Mouse (Mus musculus) cerebellum, adult 9-10 months (tissue): Measurements from ENCODE around the gene Fam78b.

Experiments used
- DNase-seq: peaks from one replicate; pipeline ENCODE4 v3.0.0; 2022

The Fam78b gene

DNA sequence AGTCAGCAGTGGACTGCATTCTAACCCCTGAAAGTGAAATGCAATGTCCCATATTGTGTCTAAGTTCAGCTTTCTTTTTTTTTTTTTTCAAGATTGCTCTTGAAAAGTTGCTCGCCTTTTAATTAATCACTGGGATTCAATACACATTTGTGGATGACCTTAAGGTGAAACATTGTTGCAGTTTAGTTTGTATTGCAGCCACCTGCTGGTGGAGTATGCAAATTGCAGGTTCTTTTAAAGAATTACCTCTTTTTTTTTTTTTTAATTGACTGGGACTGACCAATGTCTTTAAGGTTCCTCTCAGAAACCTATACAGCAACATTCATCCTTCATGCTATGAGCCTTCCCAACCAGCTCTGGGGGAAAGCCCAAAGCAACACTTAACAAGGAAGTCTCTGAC is 33.2 kb downstream of the Fam78b start:
- no peak for DNase-seq

DNA sequence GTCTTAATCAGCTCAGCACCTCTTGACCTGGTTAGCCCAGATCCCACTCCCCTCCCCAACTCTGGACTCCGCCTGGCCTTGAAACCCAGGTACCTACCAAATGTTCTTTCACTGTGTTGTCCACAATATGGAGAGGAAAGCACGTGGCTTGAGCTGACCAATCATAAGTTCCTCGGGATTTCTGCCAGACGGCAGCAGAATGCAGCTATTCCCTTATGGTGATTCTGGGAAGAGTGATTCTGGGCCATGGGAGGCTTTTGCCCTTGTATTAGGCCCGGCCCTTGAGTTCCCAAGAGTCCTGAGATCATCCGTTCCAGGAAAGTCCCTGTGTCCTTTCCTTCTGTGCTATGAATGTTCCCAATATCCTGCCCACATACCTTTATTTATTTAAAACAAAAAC is 41.3 kb downstream of the Fam78b start:
- DNase-seq = no peak

DNA sequence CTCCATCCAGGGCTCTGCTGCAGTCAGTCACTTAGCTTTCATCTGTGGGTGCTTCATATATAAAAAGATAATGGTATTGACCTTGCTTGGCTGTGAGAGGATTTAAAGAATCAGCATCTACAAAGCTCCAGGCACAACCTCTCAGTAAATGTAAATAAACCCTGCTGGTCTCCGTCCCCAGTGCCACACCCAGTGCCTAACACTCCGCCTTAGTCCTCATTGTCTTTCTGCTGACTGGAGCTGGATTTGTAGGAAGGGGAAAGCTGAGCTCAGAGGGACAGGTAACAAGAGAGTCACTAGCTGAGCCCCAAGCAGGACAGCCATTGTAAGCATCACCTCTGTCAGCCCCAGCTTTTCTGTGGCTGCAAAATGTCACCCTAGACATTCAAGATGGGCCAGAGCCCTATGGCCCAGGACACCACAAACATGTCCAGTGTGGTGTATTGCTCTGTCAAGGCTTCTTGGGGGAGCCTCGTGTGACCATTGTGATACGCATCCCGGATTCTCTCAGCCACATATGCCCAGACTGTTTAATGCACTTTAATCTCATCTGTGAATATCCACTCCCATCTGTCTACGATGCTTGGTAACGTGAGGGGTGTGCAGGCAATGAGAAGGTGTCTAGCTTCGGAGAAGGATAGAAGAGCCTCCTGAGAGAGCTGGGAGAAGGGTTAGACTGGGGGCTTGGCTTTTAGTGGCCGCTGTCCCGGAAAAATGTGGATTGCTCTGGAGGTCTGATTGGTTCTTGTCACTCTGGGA is 45.1 kb downstream of the Fam78b start:
- DNase-seq = no peak

DNA sequence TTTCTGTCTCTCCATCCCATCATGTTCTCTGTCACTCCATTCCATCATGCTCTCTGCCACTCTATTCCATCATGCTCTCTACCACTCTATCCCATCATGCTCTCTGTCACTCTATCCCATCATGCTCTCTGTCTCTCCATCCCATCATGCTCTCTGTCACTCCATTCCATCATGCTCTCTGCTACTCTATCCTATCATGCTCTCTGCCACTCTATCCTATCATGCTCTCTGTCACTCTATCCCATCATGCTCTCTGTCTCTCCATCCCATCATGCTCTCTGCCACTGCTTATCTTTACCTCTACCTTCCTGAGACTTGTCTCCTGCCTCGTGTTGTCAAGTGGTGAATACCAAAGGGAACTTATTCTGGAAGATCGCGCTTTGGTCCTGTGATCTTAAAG is 49.6 kb downstream of the Fam78b start:
- no peak for DNase-seq

DNA sequence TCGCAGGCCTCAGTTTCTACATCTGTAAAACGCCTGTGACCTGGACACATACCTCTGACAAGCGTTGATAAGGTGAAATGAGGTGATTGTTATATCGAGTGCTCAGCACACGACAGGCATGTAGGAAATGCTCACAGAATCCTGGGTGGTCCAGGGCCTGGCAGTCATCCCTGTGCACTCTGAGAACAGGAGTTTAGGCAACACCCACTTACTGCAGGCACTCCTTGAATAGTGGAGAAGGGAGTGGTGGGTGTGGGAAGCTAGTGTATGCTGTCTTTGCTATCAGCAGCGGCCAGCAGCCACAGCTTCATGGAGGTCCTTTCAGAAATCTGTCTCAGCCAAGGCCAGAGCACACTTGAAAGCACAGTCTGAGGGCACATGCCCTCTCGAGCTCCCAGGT is 52.8 kb downstream of the Fam78b start:
- no peak for DNase-seq

DNA sequence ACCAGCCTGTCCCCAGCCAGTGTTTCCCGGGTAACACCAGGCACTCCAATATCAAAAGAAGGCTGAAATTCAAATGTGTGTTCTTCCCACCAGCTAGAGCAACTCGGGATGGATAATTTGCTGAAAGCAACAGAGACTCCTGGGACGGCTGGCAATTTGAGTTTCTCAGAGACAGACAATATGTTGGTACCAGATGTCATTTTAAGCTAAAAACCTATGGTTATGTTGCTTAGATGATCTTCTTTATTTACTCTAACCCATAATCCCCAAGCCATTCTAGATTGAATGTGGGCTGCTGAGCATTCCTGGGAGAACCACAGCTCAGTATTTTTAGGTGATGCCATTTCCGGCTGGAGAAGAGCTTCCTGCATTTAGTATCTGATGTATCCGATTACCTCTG is 56.3 kb downstream of the Fam78b start:
- no peak for DNase-seq

DNA sequence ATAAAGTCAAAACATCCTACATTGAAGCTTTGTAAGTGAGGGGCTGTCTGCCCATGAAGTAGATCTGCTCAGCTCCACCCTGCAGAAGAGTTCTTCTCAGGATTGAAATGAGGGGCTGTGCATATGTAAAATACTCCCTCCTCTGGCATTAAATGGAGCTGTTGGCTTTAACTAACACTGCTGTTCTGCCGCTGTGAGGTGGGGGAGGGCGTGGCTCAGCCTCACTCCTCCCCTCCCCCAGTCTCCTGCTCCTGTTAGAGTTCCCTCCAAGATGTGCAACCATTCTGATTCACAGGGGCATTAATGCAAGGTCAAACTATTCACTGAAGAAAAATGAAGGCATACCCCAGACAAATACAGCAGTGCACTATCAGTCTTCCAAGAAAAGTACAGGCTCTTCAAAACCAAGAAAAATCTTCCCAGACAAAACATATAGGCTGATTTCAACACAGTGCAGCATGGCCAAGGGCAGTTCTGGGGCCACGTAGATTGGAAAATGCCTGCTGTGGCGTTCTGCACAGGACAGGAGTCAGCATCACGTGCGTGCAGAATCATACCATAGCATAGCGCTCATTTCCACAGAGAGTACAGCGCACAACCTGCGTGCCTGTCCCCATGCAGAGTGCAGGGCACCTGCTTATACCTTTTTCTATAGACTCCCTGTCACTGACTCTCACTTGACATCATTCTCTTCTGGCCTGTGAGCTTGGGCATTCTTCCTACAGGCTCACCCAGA is 58.5 kb downstream of the Fam78b start:
- DNase-seq = no peak

DNA sequence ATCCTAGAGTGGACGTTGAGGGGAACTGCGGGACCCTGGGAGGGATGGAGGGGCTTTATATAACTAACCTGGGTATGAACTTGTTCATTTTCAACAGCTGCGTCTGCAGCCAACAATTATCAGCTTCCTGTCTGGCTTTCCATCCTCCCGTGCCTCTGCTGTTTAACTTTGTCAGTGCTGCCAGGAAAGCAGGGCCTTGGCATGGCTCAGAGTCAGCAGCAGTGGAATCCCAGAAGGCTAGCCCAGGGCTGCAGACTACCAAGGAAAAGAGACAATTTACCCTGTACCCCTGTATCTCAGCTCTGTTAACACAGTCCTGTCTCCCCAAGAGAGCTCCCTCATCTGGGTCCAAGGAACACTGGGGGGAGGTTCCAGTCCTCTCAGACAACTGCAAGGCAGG is 62.8 kb downstream of the Fam78b start:
- DNase-seq = peak; percentile 39

DNA sequence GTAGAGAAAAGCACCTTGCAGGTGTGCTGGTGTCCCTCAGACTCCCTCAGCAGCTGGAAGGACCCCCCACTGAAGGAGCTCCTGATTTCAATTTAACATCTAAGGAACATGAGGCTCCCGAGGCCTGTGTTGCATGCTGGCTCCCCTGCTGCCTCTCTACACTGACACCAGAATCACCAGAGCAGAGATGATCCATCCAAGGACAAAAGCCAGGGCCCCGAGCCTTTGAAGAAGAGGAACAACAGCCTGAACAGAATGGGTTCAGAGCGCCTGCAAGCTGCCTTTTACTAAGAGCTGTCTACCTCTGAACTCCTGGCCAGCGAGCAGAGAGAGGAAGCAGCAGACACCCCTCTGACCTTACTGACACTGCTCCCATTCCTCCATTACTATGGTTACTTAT is 64.3 kb downstream of the Fam78b start:
- DNase-seq = peak; percentile 43

DNA sequence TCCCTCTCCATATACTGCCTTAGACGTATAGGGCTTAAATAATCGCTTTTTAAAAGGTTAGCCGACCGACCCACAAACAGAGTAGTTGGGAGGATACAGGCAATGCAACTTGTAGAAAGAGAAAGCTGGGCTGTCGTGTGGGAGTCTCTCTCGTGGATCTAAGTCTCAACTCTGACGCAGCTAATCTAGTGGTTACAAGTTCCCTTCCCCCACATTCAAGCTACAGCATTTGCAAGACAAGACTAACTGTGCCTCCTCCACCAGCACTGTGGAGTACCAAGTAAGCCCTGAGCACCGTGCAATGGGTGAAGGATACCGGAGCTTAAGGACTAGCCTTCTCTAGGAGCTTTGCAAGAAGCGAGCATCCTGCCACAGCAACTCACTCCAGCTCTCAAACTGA is 64.8 kb downstream of the Fam78b start:
- no peak for DNase-seq

DNA sequence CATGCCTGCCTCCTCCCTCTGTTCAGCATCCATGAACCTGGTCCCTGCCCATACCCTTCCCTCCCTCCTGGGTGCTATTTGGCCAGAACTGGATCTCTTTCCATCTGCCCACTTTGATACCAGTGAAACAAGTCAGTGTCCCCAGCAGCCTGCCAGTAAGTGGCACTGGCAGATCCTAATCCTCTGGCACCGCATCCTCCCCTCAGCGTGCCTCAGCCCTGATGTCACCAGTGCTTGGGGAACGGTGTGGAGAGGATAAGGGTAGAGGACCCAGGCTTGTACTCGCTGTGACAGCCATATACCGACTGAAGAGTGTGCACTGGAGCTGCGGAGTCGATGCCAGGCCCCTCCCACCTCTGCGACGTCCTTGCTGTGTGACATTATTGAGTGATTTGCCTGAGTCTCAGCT is 65.7 kb downstream of the Fam78b start:
- peak; percentile 89 for DNase-seq

DNA sequence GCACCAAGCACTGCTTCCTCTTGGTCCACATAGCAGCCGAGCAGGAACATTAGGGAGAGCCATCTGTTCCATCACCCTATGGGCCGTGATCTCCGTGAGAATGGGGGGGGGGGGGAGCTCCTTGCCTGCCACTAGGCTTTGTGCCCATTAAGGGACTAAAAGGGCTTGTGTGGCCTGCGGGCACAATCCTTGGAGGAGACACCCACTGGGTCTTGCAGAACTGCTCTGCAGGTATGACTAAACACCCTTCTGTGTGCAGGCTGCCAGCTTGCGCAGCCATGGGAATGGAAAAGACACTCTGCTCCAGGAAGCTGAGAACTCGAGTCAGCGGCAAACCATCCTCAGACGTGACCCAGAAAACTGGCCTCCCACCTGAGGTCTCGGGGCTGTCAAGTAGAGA is 68.5 kb downstream of the Fam78b start:
- peak; percentile 75 for DNase-seq

DNA sequence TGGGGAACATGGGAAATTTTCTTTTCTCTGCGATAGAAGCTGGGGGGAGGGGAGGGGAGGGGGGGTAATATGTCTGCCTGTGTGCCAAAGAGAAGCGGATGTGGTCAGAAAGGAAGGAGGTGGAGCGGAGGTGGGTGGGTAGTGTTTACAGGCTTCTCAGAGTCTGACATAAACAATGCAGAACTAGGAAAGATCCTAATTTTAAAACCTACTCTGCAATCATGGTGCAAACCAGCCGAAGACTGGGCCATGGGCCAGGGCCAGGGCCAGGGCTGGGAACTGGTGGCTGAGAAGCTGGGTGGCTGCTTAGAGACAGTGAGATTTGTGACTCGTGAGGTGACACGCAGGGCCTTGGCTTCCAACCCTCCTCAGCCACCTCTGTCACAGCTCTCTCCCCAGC is 69.1 kb downstream of the Fam78b start:
- peak; percentile 59 for DNase-seq

DNA sequence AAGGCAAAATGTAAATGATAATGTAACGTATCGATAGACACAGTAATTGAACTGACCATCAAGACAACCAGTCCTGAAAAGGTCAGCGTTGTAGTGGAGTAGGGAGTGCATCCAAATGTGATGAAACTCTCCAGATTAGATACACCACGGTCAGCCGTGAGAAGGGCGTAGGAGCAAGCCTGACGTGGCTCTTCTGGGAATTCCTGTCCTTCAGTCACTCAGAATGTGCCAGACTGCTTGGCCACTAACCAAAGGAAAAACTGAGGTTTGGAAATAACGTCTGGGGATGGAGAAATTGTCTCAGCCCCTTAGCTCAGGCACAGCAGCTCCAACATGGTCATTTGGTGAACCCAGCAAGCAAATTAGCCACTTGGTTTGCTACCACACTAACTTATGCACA is 74.5 kb downstream of the Fam78b start:
- no peak for DNase-seq

DNA sequence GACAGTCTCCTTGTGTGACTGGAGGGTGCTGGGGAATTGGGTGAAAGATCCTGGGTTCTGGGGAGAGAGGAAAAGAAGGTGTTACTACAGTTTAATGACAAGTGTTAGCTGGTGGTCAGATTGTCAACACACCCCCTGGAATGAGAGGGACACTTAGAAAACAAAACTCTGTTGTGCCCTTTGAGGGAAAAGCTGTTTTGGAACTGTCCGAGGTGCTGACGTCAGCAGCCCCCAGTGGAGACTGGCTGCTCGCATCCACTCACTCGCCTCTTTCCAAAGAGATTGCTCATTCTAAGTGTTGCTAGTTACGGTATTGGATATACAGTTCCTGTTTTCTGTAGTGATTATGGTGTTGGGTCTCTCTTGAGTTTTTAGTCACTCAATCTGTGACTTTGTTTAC is 78.3 kb downstream of the Fam78b start:
- no peak for DNase-seq

DNA sequence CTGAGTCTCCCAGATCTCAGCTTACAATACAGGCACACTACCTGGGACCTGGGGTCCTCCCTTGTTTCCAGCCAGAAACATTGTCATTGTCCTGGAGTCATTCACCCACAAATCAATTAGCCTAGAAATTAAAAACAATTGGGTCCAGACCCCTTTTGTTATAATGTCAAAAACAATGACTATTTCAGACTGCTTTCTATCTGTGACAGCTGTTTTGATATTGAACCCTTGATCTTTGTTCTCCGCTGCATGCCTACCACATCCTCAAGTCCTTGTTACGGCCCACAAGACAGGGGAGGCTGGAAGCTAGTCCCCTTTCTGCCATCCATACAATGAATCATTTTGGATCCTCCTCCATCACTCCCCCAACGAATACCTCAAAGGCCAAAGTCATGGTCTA is 80.7 kb downstream of the Fam78b start:
- no peak for DNase-seq

DNA sequence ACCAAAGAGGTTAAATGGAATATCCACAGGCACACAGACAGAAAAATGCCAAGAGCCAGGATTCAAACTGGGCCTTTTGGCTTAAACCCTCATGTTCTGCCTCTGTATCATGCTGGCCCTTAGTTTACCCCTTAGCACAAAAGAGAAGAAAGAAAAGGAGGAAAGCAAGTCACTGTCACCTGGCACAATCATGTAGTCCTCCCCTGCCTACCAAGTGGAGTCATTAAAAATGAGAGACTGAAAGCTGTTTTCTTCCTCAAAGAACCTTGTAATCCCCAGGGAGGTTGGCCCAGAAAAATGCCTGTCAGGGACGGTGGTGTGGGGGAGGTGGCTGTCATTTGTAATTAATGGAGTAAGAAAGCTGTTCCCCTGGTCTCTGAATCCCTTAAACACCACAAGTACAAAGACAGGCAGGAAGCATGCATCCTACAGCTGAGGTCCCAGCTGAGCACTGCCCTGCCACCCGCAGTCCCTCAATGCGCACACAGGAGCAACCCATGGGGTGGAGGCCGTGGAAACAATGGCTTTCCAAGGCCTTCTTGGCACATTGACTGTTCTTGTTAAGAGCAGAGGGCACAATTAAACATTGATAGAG is 81.4 kb downstream of the Fam78b start:
- no peak for DNase-seq

DNA sequence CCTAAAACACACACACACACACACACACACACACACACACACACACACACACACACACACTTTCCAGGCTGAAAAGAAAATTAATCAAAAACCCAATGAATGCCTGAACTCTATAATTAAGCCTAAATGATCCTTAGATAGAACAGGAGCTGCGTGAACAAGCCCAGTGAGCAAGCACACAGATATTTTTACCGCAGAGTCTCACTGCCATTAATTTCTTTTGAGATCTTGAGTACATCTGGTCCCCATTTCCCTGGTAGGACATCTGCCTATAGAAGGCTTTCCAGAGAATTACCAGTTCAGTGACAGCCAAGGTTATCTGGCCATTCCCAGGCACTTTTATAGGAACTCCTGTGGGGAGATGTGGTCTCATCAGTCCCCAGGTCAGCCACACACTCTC is 82.0 kb downstream of the Fam78b start:
- no peak for DNase-seq

DNA sequence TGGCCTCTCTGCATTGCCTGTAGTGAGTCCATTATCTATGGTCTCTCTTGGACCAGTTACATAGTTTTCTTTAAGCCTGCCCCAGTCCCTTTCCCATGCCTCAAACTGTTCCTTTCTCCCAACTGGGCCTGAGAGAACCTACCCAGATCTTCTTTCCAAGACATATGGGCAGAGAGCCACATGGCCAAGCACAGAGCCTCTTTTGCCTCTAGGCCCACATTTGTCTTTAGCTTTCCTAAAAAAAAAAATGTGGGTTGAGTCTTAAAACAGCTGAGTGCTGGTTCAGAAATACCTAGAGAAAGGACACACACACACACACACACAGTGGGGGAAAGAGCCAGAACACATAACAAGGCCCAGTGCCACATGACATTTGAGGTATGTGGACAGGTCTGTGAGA is 83.1 kb downstream of the Fam78b start:
- DNase-seq = no peak

DNA sequence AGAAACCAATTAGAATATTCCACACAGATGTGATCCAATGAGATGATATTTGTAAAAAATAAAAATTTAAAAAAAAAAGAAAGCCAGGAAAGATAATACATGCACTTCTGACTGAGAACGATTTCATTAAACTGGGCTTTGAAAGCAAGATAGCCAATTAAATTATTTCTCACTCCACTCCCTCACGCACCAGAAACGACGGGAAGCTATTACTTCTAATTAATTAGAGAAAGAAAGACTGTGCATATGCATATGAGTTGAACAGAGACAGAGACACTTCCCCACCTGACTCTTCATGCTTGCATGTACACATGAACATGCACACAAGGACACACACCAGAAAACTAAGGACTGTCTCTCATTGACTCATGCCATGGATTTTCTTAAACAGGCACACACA is 84.2 kb downstream of the Fam78b start:
- DNase-seq = no peak

DNA sequence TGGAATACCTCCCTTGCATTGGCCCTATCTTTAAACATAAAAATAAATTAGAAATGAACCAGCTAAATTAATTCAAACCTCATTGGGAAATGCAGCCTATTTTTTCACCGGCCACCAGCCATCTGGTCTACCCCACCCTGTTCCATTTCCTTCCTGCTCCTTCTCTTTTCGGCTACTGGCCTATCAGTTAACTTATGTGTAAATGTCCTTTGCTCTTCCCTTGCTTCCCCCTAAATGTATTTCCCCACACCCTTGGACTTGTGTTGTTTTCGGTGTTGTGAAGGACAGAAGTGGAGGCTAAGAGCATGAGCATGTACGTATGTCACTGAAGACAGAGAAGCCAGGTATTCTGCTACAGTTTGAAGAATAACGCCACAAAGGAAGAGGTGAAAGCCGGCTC is 89.2 kb downstream of the Fam78b start:
- DNase-seq = no peak

DNA sequence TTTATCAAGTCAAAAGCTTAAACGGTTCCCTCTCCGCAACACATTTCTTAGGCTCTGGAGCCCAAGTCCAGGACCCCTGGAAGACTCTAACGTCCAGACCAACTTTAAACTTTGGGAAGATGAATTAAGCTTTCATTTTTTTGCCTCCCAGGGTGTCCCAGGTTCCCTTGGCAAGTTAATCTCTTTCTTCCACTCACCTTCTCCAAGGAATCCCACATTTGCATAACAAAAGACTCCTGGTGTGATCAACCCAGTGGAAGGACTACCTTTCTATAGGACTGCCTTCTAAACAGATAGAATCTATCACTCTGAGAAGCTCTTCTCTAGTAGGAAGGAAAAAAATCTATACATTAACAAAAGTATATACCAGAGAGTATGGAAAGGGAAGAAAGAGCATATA is 92.3 kb downstream of the Fam78b start:
- no peak for DNase-seq

DNA sequence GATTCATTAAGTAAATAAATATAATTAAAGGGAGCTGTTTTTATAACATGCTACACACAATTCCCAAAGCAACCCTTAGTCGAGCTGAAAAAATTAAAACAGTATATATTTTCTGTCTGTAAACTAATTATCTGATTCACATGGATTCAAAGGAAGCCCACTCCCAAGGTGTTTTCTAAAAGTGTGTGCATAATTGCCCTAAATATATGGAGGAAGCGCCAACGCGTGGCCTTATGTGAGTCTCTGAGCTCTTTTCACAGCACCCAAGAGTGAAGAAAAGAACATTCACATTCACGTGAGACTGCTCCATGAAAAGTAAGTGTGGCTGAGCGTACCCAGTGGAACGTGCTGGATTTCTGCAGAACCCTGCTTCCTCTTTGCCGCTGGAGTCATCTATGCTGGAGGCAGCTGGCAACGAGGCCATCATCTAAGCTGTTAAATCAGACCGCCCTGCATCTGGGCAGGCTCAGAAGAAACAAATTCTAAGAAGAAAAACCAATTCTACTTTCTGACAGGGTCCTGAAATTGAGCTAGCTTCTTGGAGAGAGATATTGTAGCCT is 93.5 kb downstream of the Fam78b start:
- DNase-seq = no peak

DNA sequence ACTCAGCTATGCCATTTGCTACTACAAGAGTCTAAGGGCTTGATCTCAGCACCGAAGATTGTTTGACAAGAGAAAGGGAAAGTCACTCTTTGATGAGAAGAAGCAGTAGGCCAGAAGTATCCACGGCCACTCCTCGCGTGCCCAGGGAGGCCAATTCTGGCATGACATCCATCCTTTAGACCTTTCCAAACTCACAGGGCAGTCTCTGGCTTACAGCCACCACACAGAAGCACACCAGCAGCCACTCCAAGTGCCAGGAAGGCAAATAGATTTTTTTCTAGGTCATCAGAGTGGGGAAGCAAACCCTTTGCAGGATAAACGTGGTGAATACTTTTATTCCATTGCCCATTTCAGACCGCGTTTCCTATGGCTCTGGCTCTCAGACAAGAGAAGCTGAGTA is 97.5 kb downstream of the Fam78b start:
- DNase-seq = peak; percentile 86
